Mouse (Mus musculus): Measurements from ENCODE around the gene Tbccd1. TPM values are rescaled to one million over a fixed set of nuclear protein-coding genes. Genes with fewer than 3 reads are reported as not detected.
A peak's percentile ranks its signal among the peaks of the same experiment; 100 is the strongest.

Tbccd1 gene
- polyA plus RNA-seq, 1 experiment from 2014 or later, result 36.3 TPM

- H3K4me1 ChIP-seq (ENCODE audit: control insufficient read depth, insufficient read depth, low read length), result peaks cover 7% of the 10 kb centered on the region
- H3K27ac ChIP-seq (ENCODE audit: low read depth, low read length), result no peak overlapping the region
- H3K4me2 ChIP-seq, result no peak overlapping the region
- no peak overlapping the region for H3K4me3 ChIP-seq (ENCODE audit: low read depth, low read length)
- no peak overlapping the region for H3K9ac ChIP-seq (ENCODE audit: low read length)
- no peaks in the 10 kb centered on the region for H3K9me3 ChIP-seq (ENCODE audit: control insufficient read depth, low read length)
- H3K36me3 ChIP-seq (ENCODE audit: control insufficient read depth, insufficient read depth, low read length), result no peaks in the 10 kb centered on the region
- DNase-seq (ENCODE audit: low spot score, missing footprints), result no peak
- no peaks in the 10 kb centered on the region for H3K27me3 ChIP-seq (ENCODE audit: control insufficient read depth, insufficient read depth, low read length)
- WGBS, result 82% methylated on average over 11 of the region's 11 CpGs
- ATAC-seq (ENCODE audit: low FRiP score), result no peak
These were observed 20.4 kb upstream of the Tbccd1 start for GRCm38 (mm10) chr16:22877660-22878390.

- no peak overlapping the region for H3K4me3 ChIP-seq (ENCODE audit: low read depth, low read length)
- ATAC-seq (ENCODE audit: low FRiP score) (no peak), DNase-seq (ENCODE audit: low spot score, missing footprints) (peak; percentile 93)
- no peaks in the 10 kb centered on the region for H3K27me3 ChIP-seq (ENCODE audit: control insufficient read depth, insufficient read depth, low read length)
- H3K9ac ChIP-seq (ENCODE audit: low read length), result no peak overlapping the region
- no peak overlapping the region for H3K27ac ChIP-seq (ENCODE audit: low read depth, low read length)
- peaks cover 7% of the 10 kb centered on the region for H3K4me1 ChIP-seq (ENCODE audit: control insufficient read depth, insufficient read depth, low read length)
- WGBS, result 59% methylated on average over 9 of the region's 9 CpGs
- H3K4me2 ChIP-seq, result no peak overlapping the region
- peaks cover 3% of the 10 kb centered on the region; the same call in 1 of the 2 replicates for H3K36me3 ChIP-seq (ENCODE audit: control insufficient read depth, insufficient read depth, low read length)
- no peaks in the 10 kb centered on the region for H3K9me3 ChIP-seq (ENCODE audit: control insufficient read depth, low read length)
These were observed 19.0 kb upstream of the Tbccd1 start for GRCm38 (mm10) chr16:22876218-22877043.

- ATAC-seq (ENCODE audit: low FRiP score), result no peak
- no peak overlapping the region for H3K27ac ChIP-seq (ENCODE audit: low read depth, low read length)
- no peak overlapping the region for H3K9ac ChIP-seq (ENCODE audit: low read length)
- no peak overlapping the region for H3K4me2 ChIP-seq
- no peak overlapping the region for H3K4me3 ChIP-seq (ENCODE audit: low read depth, low read length)
- peaks cover 24% of the 10 kb centered on the region for H3K36me3 ChIP-seq (ENCODE audit: control insufficient read depth, insufficient read depth, low read length)
- H3K9me3 ChIP-seq (ENCODE audit: control insufficient read depth, low read length), result no peaks in the 10 kb centered on the region
- peak; percentile 51 for DNase-seq (ENCODE audit: low spot score, missing footprints)
- 86% methylated on average over 4 of the region's 4 CpGs for WGBS
- no peaks in the 10 kb centered on the region for H3K27me3 ChIP-seq (ENCODE audit: control insufficient read depth, insufficient read depth, low read length)
- H3K4me1 ChIP-seq (ENCODE audit: control insufficient read depth, insufficient read depth, low read length), result no peaks in the 10 kb centered on the region
These were observed 15.9 kb upstream of the Tbccd1 start for GRCm38 (mm10) chr16:22873369-22873768.

DNA sequence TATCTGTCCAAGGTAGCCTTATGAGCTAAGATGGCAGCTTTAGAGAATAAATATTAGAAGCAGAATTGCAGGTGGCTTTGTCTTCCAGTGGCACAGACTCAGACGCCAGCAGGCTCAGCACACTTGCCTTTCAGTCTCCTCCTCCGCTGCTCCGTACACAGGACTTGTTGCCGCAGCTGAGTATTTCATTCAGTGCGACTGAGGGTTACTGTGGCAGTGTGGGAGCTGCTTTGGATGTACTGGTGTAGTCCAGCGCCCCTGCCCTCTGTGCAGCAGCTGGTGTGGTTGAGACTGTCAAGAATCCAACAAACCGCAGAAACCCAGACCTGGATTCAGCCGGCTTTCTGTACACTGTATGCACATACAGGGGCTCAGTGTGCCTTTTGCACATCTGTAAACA is 14.9 kb upstream of the Tbccd1 start:
- no peaks in the 10 kb centered on the region for H3K4me1 ChIP-seq (ENCODE audit: control insufficient read depth, insufficient read depth, low read length)
- peaks cover 24% of the 10 kb centered on the region for H3K36me3 ChIP-seq (ENCODE audit: control insufficient read depth, insufficient read depth, low read length)
- DNase-seq (ENCODE audit: low spot score, missing footprints) (peak; percentile 66), ATAC-seq (ENCODE audit: low FRiP score) (no peak)
- H3K9me3 ChIP-seq (ENCODE audit: control insufficient read depth, low read length), result no peaks in the 10 kb centered on the region
- H3K4me2 ChIP-seq, result no peak overlapping the region
- WGBS, result 91% methylated on average over 8 of the region's 8 CpGs
- H3K9ac ChIP-seq (ENCODE audit: low read length), result no peak overlapping the region
- no peaks in the 10 kb centered on the region for H3K27me3 ChIP-seq (ENCODE audit: control insufficient read depth, insufficient read depth, low read length)
- no peak overlapping the region for H3K4me3 ChIP-seq (ENCODE audit: low read depth, low read length)
- no peak overlapping the region for H3K27ac ChIP-seq (ENCODE audit: low read depth, low read length)

- peaks cover 12% of the 10 kb centered on the region for H3K4me1 ChIP-seq (ENCODE audit: control insufficient read depth, insufficient read depth, low read length)
- H3K4me2 ChIP-seq, result peak overlapping the region; percentile 87
- no peaks in the 10 kb centered on the region for H3K36me3 ChIP-seq (ENCODE audit: control insufficient read depth, insufficient read depth, low read length)
- peak overlapping the region; percentile 91 for H3K4me3 ChIP-seq (ENCODE audit: low read depth, low read length)
- peak overlapping the region; percentile 61 for H3K9ac ChIP-seq (ENCODE audit: low read length)
- 18% methylated on average over 9 of the region's 9 CpGs for WGBS
- H3K9me3 ChIP-seq (ENCODE audit: control insufficient read depth, low read length), result no peaks in the 10 kb centered on the region
- DNase-seq (ENCODE audit: low spot score, missing footprints) (no peak), ATAC-seq (ENCODE audit: low FRiP score) (no peak)
- no peak overlapping the region for H3K27ac ChIP-seq (ENCODE audit: low read depth, low read length)
- no peaks in the 10 kb centered on the region; the same call in 1 of the 2 replicates for H3K27me3 ChIP-seq (ENCODE audit: control insufficient read depth, insufficient read depth, low read length)
These were observed 696 bp downstream of the Tbccd1 start for GRCm38 (mm10) chr16:22856773-22857172.

DNA sequence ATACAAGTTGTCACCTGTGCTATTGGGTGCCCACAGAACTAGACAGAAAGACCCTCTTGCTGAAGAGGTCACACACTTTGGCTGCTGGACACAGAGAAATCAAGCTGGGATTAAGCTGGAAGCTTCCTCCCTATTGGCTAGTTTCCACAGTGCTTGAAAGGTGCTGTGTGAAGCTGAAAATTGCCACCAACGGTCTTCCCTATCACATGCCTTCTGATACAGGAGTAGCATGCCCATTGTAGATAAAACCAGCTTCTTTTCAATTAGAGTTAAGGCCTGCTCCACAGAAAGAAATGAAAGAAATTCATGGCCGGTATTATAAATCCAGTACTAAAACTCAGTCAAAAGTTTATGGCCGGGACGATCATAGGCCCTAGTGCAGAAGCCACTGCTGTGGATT is 4.8 kb downstream of the Tbccd1 start:
- H3K4me2 ChIP-seq, result no peak overlapping the region
- ATAC-seq (ENCODE audit: low FRiP score), result no peak
- 94% methylated on average over 4 of the region's 4 CpGs for WGBS

DNA sequence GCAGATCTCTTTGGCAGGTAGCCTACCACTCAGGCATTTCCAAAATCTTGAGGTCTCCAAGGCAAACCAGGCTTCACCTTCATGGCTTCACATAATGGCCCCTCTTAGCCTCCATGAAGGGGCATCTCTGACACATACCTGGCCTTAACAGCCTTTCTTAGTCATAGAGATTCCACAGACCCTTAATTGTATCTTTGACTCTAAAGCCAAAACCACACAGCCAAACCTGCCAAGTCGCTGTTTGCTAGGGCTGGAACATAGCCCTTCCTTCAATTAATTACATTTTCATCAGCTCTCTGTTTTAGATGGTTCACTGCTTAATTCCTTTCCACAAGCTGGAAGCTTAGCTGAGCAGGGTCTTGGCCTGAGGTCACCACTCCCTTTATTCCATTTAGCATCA is 9.1 kb downstream of the Tbccd1 start:
- Histone ChIP-seq H3K27ac (ENCODE audit: low read depth, low read length) (no peak overlapping the region), H3K4me2 (no peak overlapping the region), H3K4me3 (ENCODE audit: low read depth, low read length) (no peak overlapping the region), H3K36me3 (ENCODE audit: control insufficient read depth, insufficient read depth, low read length) (no peaks in the 10 kb centered on the region), H3K4me1 (ENCODE audit: control insufficient read depth, insufficient read depth, low read length) (peaks cover 2% of the 10 kb centered on the region; the same call in 1 of the 2 replicates), H3K27me3 (ENCODE audit: control insufficient read depth, insufficient read depth, low read length) (no peaks in the 10 kb centered on the region), H3K9me3 (ENCODE audit: control insufficient read depth, low read length) (no peaks in the 10 kb centered on the region), H3K9ac (ENCODE audit: low read length) (no peak overlapping the region)
- DNase-seq (ENCODE audit: low spot score, missing footprints) (no peak), ATAC-seq (ENCODE audit: low FRiP score) (no peak)
- WGBS, result 97% methylated on average over 1 of the region's 1 CpGs

More for the DNA sequence above, 4.8 kb downstream of the Tbccd1 start:
- Histone ChIP-seq H3K9me3 (ENCODE audit: control insufficient read depth, low read length) (no peaks in the 10 kb centered on the region), H3K4me1 (ENCODE audit: control insufficient read depth, insufficient read depth, low read length) (peaks cover 6% of the 10 kb centered on the region), H3K9ac (ENCODE audit: low read length) (no peak overlapping the region), H3K27me3 (ENCODE audit: control insufficient read depth, insufficient read depth, low read length) (no peaks in the 10 kb centered on the region), H3K27ac (ENCODE audit: low read depth, low read length) (no peak overlapping the region), H3K4me3 (ENCODE audit: low read depth, low read length) (no peak overlapping the region), H3K36me3 (ENCODE audit: control insufficient read depth, insufficient read depth, low read length) (no peaks in the 10 kb centered on the region)
- no peak for DNase-seq (ENCODE audit: low spot score, missing footprints)

DNA sequence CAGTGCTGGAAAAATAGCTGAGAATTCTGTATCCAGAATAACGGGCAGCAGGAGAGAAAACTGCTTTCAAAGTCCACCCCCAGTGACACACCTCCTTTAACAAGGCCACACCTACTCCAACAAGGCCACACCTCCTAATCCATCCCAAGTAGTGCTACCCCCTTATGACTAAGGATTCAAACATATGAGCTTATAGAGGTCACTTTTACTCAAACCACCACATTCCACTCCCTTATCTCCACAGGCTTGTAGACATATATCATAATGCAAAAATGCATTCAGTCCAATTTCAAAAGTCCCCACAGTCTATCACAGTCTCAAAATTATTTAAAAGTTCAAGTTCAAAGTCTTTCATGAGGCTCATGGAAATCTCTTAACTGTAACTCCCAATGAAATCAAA is 9.8 kb downstream of the Tbccd1 start:
- Histone ChIP-seq H3K27ac (ENCODE audit: low read depth, low read length) (no peak overlapping the region), H3K36me3 (ENCODE audit: control insufficient read depth, insufficient read depth, low read length) (no peaks in the 10 kb centered on the region), H3K9ac (ENCODE audit: low read length) (no peak overlapping the region), H3K4me3 (ENCODE audit: low read depth, low read length) (no peak overlapping the region), H3K27me3 (ENCODE audit: control insufficient read depth, insufficient read depth, low read length) (no peaks in the 10 kb centered on the region), H3K4me2 (no peak overlapping the region), H3K9me3 (ENCODE audit: control insufficient read depth, low read length) (no peaks in the 10 kb centered on the region), H3K4me1 (ENCODE audit: control insufficient read depth, insufficient read depth, low read length) (peaks cover 2% of the 10 kb centered on the region; the same call in 1 of the 2 replicates)
- DNase-seq (ENCODE audit: low spot score, missing footprints), result no peak
- 82% methylated on average over 1 of the region's 1 CpGs for WGBS
- no peak for ATAC-seq (ENCODE audit: low FRiP score)

DNA sequence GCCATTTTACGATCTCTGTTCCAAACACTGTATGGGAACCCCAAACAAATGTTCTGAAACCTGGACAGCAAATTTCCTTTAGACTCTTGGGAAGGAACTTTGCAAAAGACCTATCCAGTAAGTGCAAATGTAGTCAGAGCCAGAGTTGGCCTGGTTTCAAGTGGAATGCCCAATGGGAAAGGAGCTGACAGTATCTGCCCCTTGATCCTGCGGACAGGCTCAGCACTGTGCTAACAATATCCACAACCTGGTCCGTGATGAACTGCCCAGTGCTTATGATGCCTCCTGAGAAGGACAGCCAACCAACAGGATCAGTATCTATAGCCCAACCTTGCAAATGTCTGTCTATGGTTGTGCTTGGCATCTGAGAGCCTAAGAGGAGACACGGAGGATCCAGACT is 12.0 kb downstream of the Tbccd1 start:
- Histone ChIP-seq H3K9ac (ENCODE audit: low read length) (no peak overlapping the region), H3K36me3 (ENCODE audit: control insufficient read depth, insufficient read depth, low read length) (no peaks in the 10 kb centered on the region), H3K27ac (ENCODE audit: low read depth, low read length) (no peak overlapping the region), H3K9me3 (ENCODE audit: control insufficient read depth, low read length) (no peaks in the 10 kb centered on the region), H3K4me3 (ENCODE audit: low read depth, low read length) (no peak overlapping the region), H3K4me2 (no peak overlapping the region), H3K4me1 (ENCODE audit: control insufficient read depth, insufficient read depth, low read length) (peaks cover 2% of the 10 kb centered on the region; the same call in 1 of the 2 replicates), H3K27me3 (ENCODE audit: control insufficient read depth, insufficient read depth, low read length) (no peaks in the 10 kb centered on the region)
- WGBS, result 85% methylated on average over 4 of the region's 4 CpGs
- ATAC-seq (ENCODE audit: low FRiP score), result no peak
- no peak for DNase-seq (ENCODE audit: low spot score, missing footprints)

Data from midbrain, embryonic 11.5 days (tissue).